Mouse (Mus musculus) gastrocnemius, postnatal 4 days (tissue): ENCODE results near the gene Rbbp8nl. TPM values are rescaled to one million over a fixed set of nuclear protein-coding genes. Genes with fewer than 3 reads are reported as not detected.

Source experiments
- DNase-seq, 2 experiments: peaks; one replicate each; pipeline ENCODE4 v3.0.0; 2021 to 2022; ENCODE audit warnings: low spot score in 2 of 2, mixed read lengths in 2 of 2
- microRNA-seq: library from miRNA; unstranded; fragments of <30 nt; microRNA quantifications from one replicate; pipeline ENCODE4 v1.2.0, GENCODE M21; 2021
- total RNA-seq, 2 experiments: library from RNA; stranded (reverse); gene quantifications; 2 replicates each; pipeline ENCODE4 v1.2.3; 2021

Rbbp8nl gene
- total RNA-seq, 2 experiments from 2014 or later = not detected

- DNase-seq = no peak
Measured at GRCm38 (mm10) chr2:180230482-180230881, 59.2 kb downstream of the Rbbp8nl start.

GRCm38 (mm10) chr2:180229129-180229528, 60.5 kb downstream of the Rbbp8nl start:
- DNase-seq = no peak

GRCm38 (mm10) chr2:180228592-180228991, 61.1 kb downstream of the Rbbp8nl start:
- peak in 1 of 2 experiments; percentile 73 for DNase-seq

- DNase-seq = no peak
Measured at GRCm38 (mm10) chr2:180228060-180228458, 61.6 kb downstream of the Rbbp8nl start.

Small RNAs within 50 kb of the gene (microRNA-seq; reads per million reads assigned to microRNA genes)
- gene Mir3091 = not detected

Other genes with a start within 250 kb of the Rbbp8nl start
- 100 to 1,000 TPM; 201 TPM for gene Psma7, start 247.4 kb downstream of the Rbbp8nl start, total RNA-seq
- gene Ss18l1, start 247.4 kb downstream of the Rbbp8nl start, total RNA-seq = 1 to 10 TPM; 3.7 to 4.3 TPM
- 10 to 100 TPM; 13.4 to 15.0 TPM for gene Mtg2, start 219.3 kb downstream of the Rbbp8nl start, total RNA-seq
- gene Hrh3, start 185.4 kb downstream of the Rbbp8nl start, total RNA-seq = under 1 TPM; 0.10 to 0.34 TPM
- 10 to 100 TPM; 27.7 to 32.1 TPM for gene Osbpl2, start 170.6 kb downstream of the Rbbp8nl start, total RNA-seq
- 100 to 1,000 TPM; 113 to 131 TPM for gene Adrm1, start 118.4 kb downstream of the Rbbp8nl start, total RNA-seq
- gene Lama5, start 64.0 kb downstream of the Rbbp8nl start, total RNA-seq = 10 to 100 TPM; 32.3 to 42.7 TPM
- gene Rps21, start 32.5 kb downstream of the Rbbp8nl start, total RNA-seq = 100 to 1,000 TPM; 786 to 791 TPM
- gene Cables2, start 16.4 kb downstream of the Rbbp8nl start, total RNA-seq = 10 to 100 TPM; 13.4 to 14.6 TPM
- gene Gata5, start 44.8 kb upstream of the Rbbp8nl start, total RNA-seq = under 1 TPM in 1 of 2 experiments, not detected in 1; 0.08 TPM
- gene Slco4a1, start 166.4 kb upstream of the Rbbp8nl start, total RNA-seq = under 1 TPM; 0.21 to 0.69 TPM
- gene Ntsr1, start 210.1 kb upstream of the Rbbp8nl start, total RNA-seq = under 1 TPM; 0.10 to 0.13 TPM